Mouse (Mus musculus): ENCODE measurements around the gene Unk.
"Not testable (repeated sequence)": the region's sequence is repeated elsewhere in the genome, so short reads cannot be mapped to it uniquely, and the experiment has no call there.

Unk gene

GRCm38 (mm10) chr11:116088741-116089394 is 58.7 kb downstream of the Unk start:
- DNase-seq (ENCODE audit: extremely low spot score) = no peak

GRCm38 (mm10) chr11:116089545-116089944 is 59.4 kb downstream of the Unk start:
- DNase-seq (ENCODE audit: extremely low spot score) = no peak

- DNase-seq (ENCODE audit: extremely low spot score) = no peak
These were observed 61.5 kb downstream of the Unk start for GRCm38 (mm10) chr11:116091591-116091990.

- DNase-seq (ENCODE audit: extremely low spot score) = not testable (repeated sequence)
These were observed 62.8 kb downstream of the Unk start for GRCm38 (mm10) chr11:116092959-116093358.

GRCm38 (mm10) chr11:116093771-116094565 is 63.8 kb downstream of the Unk start:
- no peak for DNase-seq (ENCODE audit: extremely low spot score)

- no peak for DNase-seq (ENCODE audit: extremely low spot score)
These were observed 65.5 kb downstream of the Unk start for GRCm38 (mm10) chr11:116095573-116095972.

GRCm38 (mm10) chr11:116096213-116097108 is 66.3 kb downstream of the Unk start:
- DNase-seq (ENCODE audit: extremely low spot score) = no peak

GRCm38 (mm10) chr11:116098711-116099460 is 68.8 kb downstream of the Unk start:
- DNase-seq (ENCODE audit: extremely low spot score) = no peak

- no peak for DNase-seq (ENCODE audit: extremely low spot score)
These were observed 69.3 kb downstream of the Unk start for GRCm38 (mm10) chr11:116099462-116099861.

- DNase-seq (ENCODE audit: extremely low spot score) = no peak
These were observed 70.3 kb downstream of the Unk start for GRCm38 (mm10) chr11:116100385-116100784.

GRCm38 (mm10) chr11:116100839-116101238 is 70.7 kb downstream of the Unk start:
- no peak for DNase-seq (ENCODE audit: extremely low spot score)

- DNase-seq (ENCODE audit: extremely low spot score) = peak; percentile 38
These were observed 71.8 kb downstream of the Unk start for GRCm38 (mm10) chr11:116101931-116102381.

GRCm38 (mm10) chr11:116102472-116102871 is 72.3 kb downstream of the Unk start:
- DNase-seq (ENCODE audit: extremely low spot score) = no peak

GRCm38 (mm10) chr11:116103572-116103971 is 73.5 kb downstream of the Unk start:
- no peak for DNase-seq (ENCODE audit: extremely low spot score)

- DNase-seq (ENCODE audit: extremely low spot score) = peak; percentile 72
These were observed 74.0 kb downstream of the Unk start for GRCm38 (mm10) chr11:116104006-116104646.

- DNase-seq (ENCODE audit: extremely low spot score) = no peak
These were observed 74.9 kb downstream of the Unk start for GRCm38 (mm10) chr11:116105065-116105464.

- peak; percentile 47 for DNase-seq (ENCODE audit: extremely low spot score)
These were observed 76.2 kb downstream of the Unk start for GRCm38 (mm10) chr11:116106154-116106962.

- DNase-seq (ENCODE audit: extremely low spot score) = peak; percentile 34
These were observed 77.0 kb downstream of the Unk start for GRCm38 (mm10) chr11:116106963-116107776.

- DNase-seq (ENCODE audit: extremely low spot score) = no peak
These were observed 77.7 kb downstream of the Unk start for GRCm38 (mm10) chr11:116107777-116108285.
